In genomic region chr17:12564481-12565000, GRCm38 (mm10) we compare ENCODE assay signal across 5 mouse cellular contexts. TPM values are rescaled to one million over a fixed set of nuclear protein-coding genes. Genes with fewer than 3 reads are reported as not detected.
"Had no signal": no experiment of that assay in that cellular context is flagged by ENCODE, and none has a peak within 500 bp of the region (broad histone marks: within the 10 kb centered on the region; RNA-seq: fewer than 3 reads in every experiment).

No protein-coding gene starts in this region.

RNA-seq across cellular contexts. Expression of gene Slc22a2, which starts 19.4 kb away (rescaled TPM):
- polyA plus RNA-seq: neural tube, embryonic 14.5 days; small intestine, adult 2 months; stomach, embryonic 14.5 days; stomach, postnatal 0 days; testis, adult 2 months had no signal
